Mouse (Mus musculus) heart, embryonic 11.5 days (tissue): ENCODE results near the gene Six5. TPM values are rescaled to one million over a fixed set of nuclear protein-coding genes. Genes with fewer than 3 reads are reported as not detected.

Experiments used
- ATAC-seq: fragments of 200-750 bp; cut with Nextera tagmentation; replicated peaks from 2 replicates; pipeline ENCODE4 v1.8.0; 2017; ENCODE audit warnings: moderate library complexity; ENCODE audit not compliant: insufficient number of reproducible peaks, low FRiP score, low TSS enrichment
- H3K27ac ChIP-seq: fragments of 300-500 bp; sonication (generic); 2 replicates; pipeline ENCODE4 v1.5.1; 2014; ENCODE audit warnings: mild to moderate bottlenecking, low read depth, low read length
- H3K27me3 ChIP-seq: fragments of 300-500 bp; sonication (generic); 2 replicates; pipeline ENCODE4 v1.6.1; 2014; ENCODE audit warnings: mild to moderate bottlenecking, low read length, mixed read lengths; ENCODE audit not compliant: control insufficient read depth, insufficient read depth
- H3K36me3 ChIP-seq: fragments of 300-500 bp; sonication (generic); 2 replicates; pipeline ENCODE4 v1.6.1; 2014; ENCODE audit warnings: mild to moderate bottlenecking, low read length, moderate library complexity, mixed read lengths; ENCODE audit not compliant: control insufficient read depth, insufficient read depth
- H3K4me1 ChIP-seq: fragments of 300-500 bp; sonication (generic); 2 replicates; pipeline ENCODE4 v1.6.1; 2014; ENCODE audit warnings: low read length; ENCODE audit not compliant: control insufficient read depth, insufficient read depth
- H3K4me2 ChIP-seq: fragments of 300-500 bp; sonication (generic); 2 replicates; pipeline ENCODE4 v1.6.1; 2014; ENCODE audit warnings: mild to moderate bottlenecking, moderate library complexity
- H3K4me3 ChIP-seq: fragments of 300-500 bp; sonication (generic); 2 replicates; pipeline ENCODE4 v1.5.1; 2014; ENCODE audit warnings: low read depth, low read length
- H3K9ac ChIP-seq: fragments of 300-500 bp; sonication (generic); 2 replicates; pipeline ENCODE4 v1.6.1; 2014; ENCODE audit warnings: mild to moderate bottlenecking, low read depth, low read length, moderate library complexity
- H3K9me3 ChIP-seq: fragments of 300-500 bp; sonication (generic); replicated peaks from 2 replicates; pipeline ENCODE4 v1.6.1; 2016; ENCODE audit warnings: low read length; ENCODE audit not compliant: control insufficient read depth
- WGBS: fragments of 180-500 bp; shearing (Covaris S2); extraction: QIAGEN DNeasy Blood & Tissue Kit; methylation state at CpG from one replicate; pipeline ENCODE4 v1.1.7; 2014; ENCODE audit not compliant: insufficient replicate concordance; 5-methylcytosine and 5-hydroxymethylcytosine counted together
- microRNA-seq: library from miRNA; unstranded; fragments of <30 nt; microRNA quantifications from one replicate; pipeline ENCODE4, GENCODE M21; 2016; ENCODE audit warnings: borderline number of aligned reads
- polyA plus RNA-seq: library from polyadenylated mRNA; unstranded; fragments of >200 nt; fragmentation: Nextera tagmentation; extraction: Ambion mirVana; gene quantifications from 2 replicates; pipeline ENCODE4 v1.2.1, GENCODE M21; 2014

Gene Six5
- polyA plus RNA-seq, 1 experiment from 2014 or later = 6.9 TPM

DNA sequence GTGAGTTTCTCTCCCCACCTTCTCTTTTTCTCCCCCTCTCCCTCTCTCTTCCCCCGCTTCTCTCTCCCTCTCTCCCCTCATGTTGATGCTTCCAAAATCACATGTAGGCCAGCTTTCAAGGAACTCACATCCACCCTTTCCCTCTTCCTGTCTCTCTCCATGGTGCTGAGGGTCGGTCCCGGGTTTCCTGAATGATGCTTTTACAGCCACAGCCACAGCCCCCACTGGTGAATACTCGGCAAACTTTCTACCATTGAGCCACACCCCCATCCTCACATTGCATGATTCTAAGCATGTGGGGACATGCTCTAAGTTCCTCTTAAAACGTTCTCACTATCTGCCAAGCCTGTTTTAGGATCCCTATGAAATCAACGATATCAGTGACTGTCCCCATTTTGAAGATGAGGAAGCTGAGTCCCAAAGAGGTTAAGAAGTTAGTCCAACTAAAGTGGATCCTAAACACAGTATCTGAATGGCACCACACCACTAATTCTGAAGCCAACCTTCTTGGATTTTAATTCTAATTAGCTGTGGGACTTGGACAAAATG, 53.2 kb downstream of the Six5 start:
- WGBS = 46% methylated on average over 6 of the region's 6 CpGs
- Histone ChIP-seq H3K27ac (no peak overlapping the region), H3K4me1 (peaks cover 14% of the 10 kb centered on the region), H3K36me3 (peaks cover 7% of the 10 kb centered on the region; the same call in 1 of the 2 replicates), H3K4me2 (no peak overlapping the region; the same call in 1 of the 2 replicates), H3K9ac (no peak overlapping the region), H3K4me3 (no peak overlapping the region), H3K27me3 (no peaks in the 10 kb centered on the region), H3K9me3 (no peaks in the 10 kb centered on the region)
- ATAC-seq = no peak

Small RNA genes within 50 kb of the gene (microRNA-seq; reads per million reads assigned to microRNA genes)
- gene Mir3100 = 0.68 reads per million, percentile 4 among the genes with 10 or more reads in this experiment

Other genes starting within 250 kb of the Six5 start
- 0.45 and 1.6 TPM in 2 replicates for gene Pglyrp1, start 223.3 kb upstream of the Six5 start, polyA plus RNA-seq
- gene Ccdc61, start 184.2 kb upstream of the Six5 start, polyA plus RNA-seq = 12.1 and 19.8 TPM in 2 replicates
- 0.77 and 0.93 TPM in 2 replicates for gene Nova2, start 168.7 kb upstream of the Six5 start, polyA plus RNA-seq
- gene Nanos2, start 107.2 kb upstream of the Six5 start, polyA plus RNA-seq = not detected in 2 replicates
- gene Mypop, start 103.3 kb upstream of the Six5 start, polyA plus RNA-seq = 2.1 and 2.2 TPM in 2 replicates
- 13.9 and 14.2 TPM in 2 replicates for gene Irf2bp1, start 90.5 kb upstream of the Six5 start, polyA plus RNA-seq
- 0.59 TPM in 1 of 2 replicates, not detected in the other for gene Foxa3, start 71.1 kb upstream of the Six5 start, polyA plus RNA-seq
- gene Sympk, start 70.2 kb upstream of the Six5 start, polyA plus RNA-seq = 17.6 and 21.4 TPM in 2 replicates
- not detected in 2 replicates for gene Rsph6a, start 39.9 kb upstream of the Six5 start, polyA plus RNA-seq
- gene Dmwd, start 18.4 kb upstream of the Six5 start, polyA plus RNA-seq = 15.2 and 16.2 TPM in 2 replicates
- 17.0 and 17.7 TPM in 2 replicates for gene Dmpk, start 10.7 kb upstream of the Six5 start, polyA plus RNA-seq
- 2.2 and 2.7 TPM in 2 replicates for gene Gm4969, start 23.8 kb downstream of the Six5 start, polyA plus RNA-seq
- gene Fbxo46, start 25.3 kb downstream of the Six5 start, polyA plus RNA-seq = 6.3 and 6.4 TPM in 2 replicates
- 6.4 and 7.6 TPM in 2 replicates for gene Qpctl, start 54.7 kb downstream of the Six5 start, polyA plus RNA-seq
- gene Snrpd2, start 55.1 kb downstream of the Six5 start, polyA plus RNA-seq = 120 and 125 TPM in 2 replicates
- gene Gipr, start 71.5 kb downstream of the Six5 start, polyA plus RNA-seq = 9.0 and 10.8 TPM in 2 replicates
- 5.4 and 6.9 TPM in 2 replicates for gene Eml2, start 81.8 kb downstream of the Six5 start, polyA plus RNA-seq
- 1.3 and 1.4 TPM in 2 replicates for gene Gpr4, start 117.9 kb downstream of the Six5 start, polyA plus RNA-seq
- 41.2 and 41.6 TPM in 2 replicates for gene Opa3, start 133.7 kb downstream of the Six5 start, polyA plus RNA-seq
- gene Vasp, start 177.2 kb downstream of the Six5 start, polyA plus RNA-seq = 61.9 and 102 TPM in 2 replicates
- gene Ppm1n, start 185.5 kb downstream of the Six5 start, polyA plus RNA-seq = 0.34 TPM in 1 of 2 replicates, not detected in the other
- 25.3 and 31.2 TPM in 2 replicates for gene Rtn2, start 188.0 kb downstream of the Six5 start, polyA plus RNA-seq
- gene Fosb, start 215.5 kb downstream of the Six5 start, polyA plus RNA-seq = 0.11 and 0.17 TPM in 2 replicates